Mouse (Mus musculus) C2C12 (cell line): ENCODE data around the gene Wfikkn1. TPM values are rescaled to one million over a fixed set of nuclear protein-coding genes. Genes with fewer than 3 reads are reported as not detected.
A peak's percentile ranks its signal among the peaks of the same experiment; 100 is the strongest.

Experiments
- H3K27me3 ChIP-seq: one replicate; pipeline ENCODE4 v1.6.1; 2011; ENCODE audit not compliant: control insufficient read depth, insufficient read depth, insufficient read length
- H3K36me3 ChIP-seq: one replicate; pipeline ENCODE4 v1.6.1; 2011; ENCODE audit not compliant: control insufficient read depth, insufficient read depth
- H3K4me3 ChIP-seq: one replicate; pipeline ENCODE4 v1.5.1; 2011; ENCODE audit warnings: mild to moderate bottlenecking, control low read depth; ENCODE audit not compliant: poor library complexity, insufficient read depth, severe bottlenecking
- H3K79me2 ChIP-seq: one replicate; pipeline ENCODE4 v1.6.1; 2011; ENCODE audit not compliant: control insufficient read depth, insufficient read depth
- H3K79me3 ChIP-seq: one replicate; pipeline ENCODE4 v1.6.1; 2011; ENCODE audit warnings: low read depth, control low read depth
- H3ac ChIP-seq: one replicate; pipeline ENCODE3; 2011; ENCODE audit warnings: low read depth; ENCODE audit not compliant: control insufficient read depth, insufficient read length
- CEBPB ChIP-seq: IDR thresholded peaks from one replicate; pipeline ENCODE4 v1.6.1; 2011; ENCODE audit warnings: low read depth, mild to moderate bottlenecking, control low read depth, moderate library complexity
- CTCF ChIP-seq: IDR thresholded peaks from one replicate; pipeline ENCODE4 v1.5.1; 2011; ENCODE audit not compliant: control insufficient read depth, insufficient read depth, insufficient read length
- FOSL1 ChIP-seq: IDR thresholded peaks from one replicate; pipeline ENCODE4 v1.8.0; 2011; ENCODE audit warnings: mild to moderate bottlenecking, low read length; ENCODE audit not compliant: poor library complexity, insufficient read depth, severe bottlenecking
- MAX ChIP-seq: IDR thresholded peaks from one replicate; pipeline ENCODE4 v1.6.1; 2011; ENCODE audit warnings: mild to moderate bottlenecking, control low read depth
- MYOD1 ChIP-seq: IDR thresholded peaks from one replicate; pipeline ENCODE4 v1.6.1; 2011; ENCODE audit warnings: low read depth; ENCODE audit not compliant: control insufficient read depth, insufficient read length
- MYOG ChIP-seq: IDR thresholded peaks from one replicate; pipeline ENCODE4 v1.6.1; 2011; ENCODE audit not compliant: control insufficient read depth, insufficient read length; ENCODE audit errors: extremely low read depth
- USF1 ChIP-seq: IDR thresholded peaks from one replicate; pipeline ENCODE4 v1.6.1; 2011; ENCODE audit warnings: low read depth, mild to moderate bottlenecking, control low read depth, moderate library complexity
- long read RNA-seq, 2 experiments: library from polyadenylated mRNA; unstranded; transcript quantifications; one replicate each; pipeline ENCODE4 v2.0.0; 2019 to 2020
- polyA plus RNA-seq: library from polyadenylated mRNA; unstranded; fragments of >200 nt; fragmentation: generic; extraction: Trizol; gene quantifications from one replicate; pipeline ENCODE4 v1.2.1, GENCODE M21; 2012; ENCODE audit warnings: missing spikeins

The Wfikkn1 gene
- polyA plus RNA-seq = 0.34 TPM
- long read RNA-seq, experiment 1 = 0 reads
- long read RNA-seq, experiment 2 = 0 reads

DNA sequence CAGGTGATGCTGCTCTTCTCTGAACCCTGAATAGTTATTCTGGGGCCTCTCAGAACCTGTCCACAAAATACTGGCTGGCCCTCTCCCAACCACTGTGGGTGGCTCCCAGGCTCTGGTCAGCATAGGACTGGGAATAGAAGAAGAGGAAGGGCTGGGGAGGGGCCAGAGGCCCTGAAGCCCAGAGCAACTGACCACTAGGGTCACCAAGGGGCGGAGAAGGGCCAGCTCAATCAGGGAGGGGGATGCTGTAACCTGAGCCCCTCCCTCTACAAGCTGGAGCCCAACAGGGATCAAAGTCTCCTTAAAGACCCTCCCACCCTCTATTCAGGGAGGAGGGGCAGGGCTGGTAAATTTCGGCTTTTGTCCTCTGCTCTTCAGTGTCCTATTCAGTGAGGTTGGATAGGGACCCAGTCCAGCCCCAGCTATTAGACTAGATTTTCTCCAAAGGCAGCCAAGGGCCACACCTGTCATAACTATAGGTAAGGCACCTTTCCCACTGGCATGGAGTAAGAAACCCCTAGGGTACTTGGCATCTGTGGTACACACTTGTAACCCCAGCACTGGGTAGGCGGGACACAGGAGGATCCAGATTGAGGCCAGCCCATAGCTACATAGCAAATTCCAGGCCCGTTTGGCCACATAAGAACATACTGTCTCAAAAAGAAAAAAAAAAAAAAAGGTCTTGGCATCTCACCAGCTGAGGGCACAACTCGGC, at the start of gene Wfikkn1:
TSS of gene Wfikkn1 (minus strand) at position 663 of the 715 bp plus-strand sequence.
- Histone ChIP-seq H3K27me3 (no peaks in the 10 kb centered on the region), H3K4me3 (no peak within 1 kb of the TSS), H3K79me3 (no peaks in the 10 kb centered on the region), H3K79me2 (peaks cover 8% of the 10 kb centered on the region), H3ac (no peak within 1 kb of the TSS), H3K36me3 (peaks cover 17% of the 10 kb centered on the region)
- TF ChIP-seq MAX = no peak

DNA sequence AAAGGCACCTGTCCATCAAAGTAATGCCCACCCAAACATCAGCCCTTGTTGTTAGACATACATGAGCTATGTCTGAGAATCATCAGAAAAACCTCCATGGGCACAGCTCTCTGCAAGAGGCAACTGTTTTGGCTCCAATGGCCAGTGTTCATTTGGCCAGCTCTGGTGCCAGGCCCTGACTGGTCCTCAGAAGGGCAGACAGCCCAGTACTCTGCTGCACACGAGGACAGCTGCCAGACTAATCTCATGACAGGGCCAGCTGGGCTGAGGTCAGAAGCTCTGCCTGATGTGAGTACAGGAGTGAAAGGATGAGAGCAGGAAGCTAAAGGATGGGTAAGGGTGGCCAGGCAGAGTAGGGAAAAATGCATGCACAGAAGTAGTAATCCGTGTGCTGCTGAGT, 44.7 kb upstream of the Wfikkn1 start:
- no peak overlapping the region for H3ac ChIP-seq
- H3K79me3 ChIP-seq = no peaks in the 10 kb centered on the region
- H3K36me3 ChIP-seq = peaks cover 25% of the 10 kb centered on the region
- TF ChIP-seq MYOD1 = no peak
- TF ChIP-seq CEBPB = no peak
- TF ChIP-seq MYOG = no peak
- TF ChIP-seq USF1 = no peak
- TF ChIP-seq CTCF = no peak
- no peak for TF ChIP-seq FOSL1
- TF ChIP-seq MAX = no peak
- H3K79me2 ChIP-seq = no peaks in the 10 kb centered on the region
- H3K4me3 ChIP-seq = no peak overlapping the region
- H3K27me3 ChIP-seq = no peaks in the 10 kb centered on the region

DNA sequence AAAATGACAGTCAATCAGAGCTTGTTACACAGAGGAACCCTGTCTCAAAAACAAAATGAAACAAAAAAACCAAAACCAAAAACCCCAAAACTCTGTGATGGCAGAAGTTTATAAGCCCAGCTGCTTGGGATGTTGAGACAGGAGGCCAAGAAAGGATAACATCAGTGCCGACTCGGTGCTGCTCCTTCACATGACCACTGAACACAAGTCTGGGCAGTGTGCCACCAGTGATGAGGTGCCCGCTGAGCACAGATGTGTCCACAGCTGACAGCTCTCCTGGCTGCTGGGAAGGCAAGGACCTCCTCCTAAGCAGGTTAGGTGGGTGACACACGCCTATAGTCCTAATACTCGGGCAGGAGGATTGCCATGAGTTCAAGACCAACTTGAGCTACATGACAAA, 41.5 kb upstream of the Wfikkn1 start:
- H3K27me3 ChIP-seq = no peaks in the 10 kb centered on the region
- peaks cover 17% of the 10 kb centered on the region for H3K79me3 ChIP-seq
- peaks cover 12% of the 10 kb centered on the region for H3K36me3 ChIP-seq
- H3K79me2 ChIP-seq = peaks cover 23% of the 10 kb centered on the region
- H3K4me3 ChIP-seq = no peak overlapping the region
- TF ChIP-seq CEBPB = no peak
- TF ChIP-seq FOSL1 = no peak
- H3ac ChIP-seq = no peak overlapping the region

DNA sequence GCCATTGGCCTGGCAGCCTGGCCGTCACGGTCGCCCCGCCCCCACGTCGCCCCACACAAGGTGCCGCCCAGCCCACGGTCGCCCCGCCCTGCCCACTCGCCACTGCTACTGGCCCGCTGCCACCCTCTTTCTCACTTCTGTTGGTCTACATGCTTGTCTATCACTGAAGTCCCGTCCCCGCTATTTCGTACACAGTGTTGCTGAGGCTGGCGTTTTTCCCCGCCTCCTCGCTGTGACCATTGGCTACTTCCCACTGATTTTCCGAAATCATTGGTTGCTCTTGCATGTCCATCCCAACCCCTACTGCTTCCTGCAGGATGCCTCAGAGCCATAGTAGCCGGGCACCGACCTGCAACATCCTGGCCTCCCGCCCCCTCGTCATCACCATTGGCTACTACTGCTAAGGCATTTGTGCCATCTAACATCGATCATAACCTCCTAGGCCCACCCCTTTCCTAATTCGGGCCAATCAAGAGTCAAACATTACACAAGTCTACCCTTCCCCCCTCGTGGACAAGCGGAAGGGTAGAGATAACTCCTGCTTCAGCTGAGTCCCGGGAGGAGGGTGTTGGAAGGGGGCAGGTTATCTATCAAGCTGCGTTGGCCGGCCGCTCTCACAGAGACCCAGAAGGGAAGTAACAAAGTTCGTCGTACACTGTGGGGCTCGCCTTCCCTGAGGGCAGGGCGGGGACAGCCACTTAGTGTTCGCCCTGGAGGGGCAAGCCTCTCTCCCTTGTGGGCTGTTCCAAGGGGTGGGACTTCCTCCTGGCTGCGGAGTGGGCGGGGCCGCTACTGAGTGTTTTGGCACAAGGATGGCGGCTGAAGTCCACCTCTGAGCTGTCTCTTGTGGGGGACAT, 39.4 kb upstream of the Wfikkn1 start:
- TF ChIP-seq MYOG (no peak), CEBPB (peak; percentile 13), USF1 (no peak), MAX (peak; percentile 23)
- Histone ChIP-seq H3K79me2 (peaks cover 44% of the 10 kb centered on the region), H3ac (peak overlapping the region; percentile 58), H3K4me3 (peak overlapping the region; percentile 85), H3K27me3 (no peaks in the 10 kb centered on the region), H3K36me3 (peaks cover 6% of the 10 kb centered on the region), H3K79me3 (peaks cover 29% of the 10 kb centered on the region)

DNA sequence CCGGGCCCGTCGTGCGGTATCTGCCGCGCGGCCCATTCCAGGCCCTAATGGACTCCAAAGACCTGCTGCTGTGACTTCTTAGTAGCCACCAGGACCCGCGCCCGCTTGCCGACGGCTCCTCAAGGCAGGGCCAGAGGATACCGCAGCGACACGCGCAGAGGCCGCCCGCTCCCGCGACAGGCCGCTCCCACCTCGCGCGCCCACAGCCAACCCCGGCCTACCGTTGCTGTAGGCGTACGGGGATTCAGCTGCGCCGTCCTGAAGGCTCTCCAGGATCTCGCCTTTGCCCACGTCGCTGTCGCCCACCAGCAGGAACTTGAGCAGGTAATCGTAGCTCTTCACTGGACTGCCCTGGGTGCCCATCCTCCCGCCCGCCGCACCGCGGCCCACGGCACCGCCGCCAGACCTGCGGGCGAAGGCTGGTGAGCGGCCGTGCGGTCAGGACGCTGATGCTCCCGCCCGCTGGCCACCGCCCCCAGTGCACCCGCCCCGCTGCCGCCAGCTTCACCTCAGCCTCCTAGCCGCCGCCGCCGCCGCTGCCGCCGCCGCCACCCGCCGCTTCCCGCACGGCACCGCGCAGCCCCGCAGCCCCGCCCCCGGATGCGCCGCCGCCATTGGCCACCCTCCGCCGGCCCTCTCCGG, 38.6 kb upstream of the Wfikkn1 start, which contains the start of gene Rab40c:
TSS of gene Rab40c (minus strand) at position 584 of the 642 bp plus-strand sequence.
- TF ChIP-seq MAX (no peak), FOSL1 (no peak), MYOD1 (no peak), CTCF (no peak), USF1 (no peak), MYOG (no peak), CEBPB (no peak)
- peaks cover 6% of the 10 kb centered on the region for H3K36me3 ChIP-seq

More for the DNA sequence above, 38.6 kb upstream of the Wfikkn1 start, which contains the start of gene Rab40c:
- peaks cover 51% of the 10 kb centered on the region for H3K79me2 ChIP-seq
- peaks cover 36% of the 10 kb centered on the region for H3K79me3 ChIP-seq
- H3ac ChIP-seq = peak within 1 kb of the TSS; percentile 97
- no peaks in the 10 kb centered on the region for H3K27me3 ChIP-seq
- H3K4me3 ChIP-seq = peak within 1 kb of the TSS; percentile 85
